Mouse (Mus musculus): ENCODE results near the gene Cyp2c68.
"Not testable (repeated sequence)": the region's sequence is repeated elsewhere in the genome, so short reads cannot be mapped to it uniquely, and the experiment has no call there.

GRCm38 (mm10) chr19:39711116-39711515 lies 29.7 kb downstream of the Cyp2c68 start:
- TF ChIP-seq POLR2A (IDR thresholded peaks at IDR 0.05; ENCODE audit: insufficient read depth, low read depth, low read length); CTCF (IDR thresholded peaks at IDR 0.05): not testable (repeated sequence)
